Mouse (Mus musculus) left cerebral cortex, adult 9 months (tissue): Measurements from ENCODE around the gene Gm17651.
A peak's percentile ranks its signal among the peaks of the same experiment; 100 is the strongest.

ENCODE experiments used
- DNase-seq, 2 experiments: peaks; one replicate each; pipeline ENCODE4 v3.0.0; 2022; ENCODE audit warnings: low spot score in 2 of 2

Gm17651 gene

GRCm38 (mm10) chr3:97680631-97681320 lies 6.3 kb upstream of the Gm17651 start:
- peak in 1 of 2 experiments; percentile 80 for DNase-seq

- DNase-seq: no peak
These were observed 3.9 kb upstream of the Gm17651 start for GRCm38 (mm10) chr3:97678416-97678815.

GRCm38 (mm10) chr3:97676126-97676525 lies 1.6 kb upstream of the Gm17651 start:
- no peak for DNase-seq

- no peak for DNase-seq
These were observed 7.3 kb downstream of the Gm17651 start for GRCm38 (mm10) chr3:97667093-97667675.

- DNase-seq: no peak
These were observed 8.3 kb downstream of the Gm17651 start for GRCm38 (mm10) chr3:97666154-97666553.

- DNase-seq: no peak
These were observed 9.0 kb downstream of the Gm17651 start for GRCm38 (mm10) chr3:97665525-97665924.

GRCm38 (mm10) chr3:97661206-97661605 lies 13.3 kb downstream of the Gm17651 start:
- no peak for DNase-seq

- peak in 1 of 2 experiments; percentile 26 for DNase-seq
These were observed 14.7 kb downstream of the Gm17651 start for GRCm38 (mm10) chr3:97659746-97660145.

GRCm38 (mm10) chr3:97658426-97659193 lies 15.9 kb downstream of the Gm17651 start:
- DNase-seq: no peak

- DNase-seq: peak; percentile 98 to 99
These were observed 16.7 kb downstream of the Gm17651 start, which contains the start of gene Prkab2 for GRCm38 (mm10) chr3:97657655-97658411. Prkab2 (plus strand) TSS chr3:97658193.

- no peak for DNase-seq
These were observed 19.6 kb downstream of the Gm17651 start for GRCm38 (mm10) chr3:97654901-97655300.

- no peak for DNase-seq
These were observed 20.7 kb downstream of the Gm17651 start for GRCm38 (mm10) chr3:97653781-97654180.

- no peak for DNase-seq
These were observed 22.9 kb downstream of the Gm17651 start for GRCm38 (mm10) chr3:97651604-97652003.

- DNase-seq: no peak
These were observed 25.0 kb downstream of the Gm17651 start for GRCm38 (mm10) chr3:97649469-97649868.

GRCm38 (mm10) chr3:97649022-97649421 lies 25.5 kb downstream of the Gm17651 start:
- no peak for DNase-seq

- DNase-seq: no peak
These were observed 26.0 kb downstream of the Gm17651 start for GRCm38 (mm10) chr3:97648518-97648917.

- DNase-seq: no peak
These were observed 32.5 kb downstream of the Gm17651 start for GRCm38 (mm10) chr3:97642001-97642400.

- DNase-seq: no peak
These were observed 33.1 kb downstream of the Gm17651 start for GRCm38 (mm10) chr3:97641396-97641795.

GRCm38 (mm10) chr3:97634288-97634761 lies 40.2 kb downstream of the Gm17651 start:
- DNase-seq: no peak

- no peak for DNase-seq
These were observed 41.0 kb downstream of the Gm17651 start for GRCm38 (mm10) chr3:97633456-97633855.

GRCm38 (mm10) chr3:97631258-97631860 lies 43.1 kb downstream of the Gm17651 start:
- no peak for DNase-seq
